Comparison of ENCODE assay signal across 22 mouse cellular contexts in genomic region chr1:39106650-39107049, GRCm38 (mm10).
DNase-seq lines count a peak whose midpoint lies in the region; ATAC-seq and TF ChIP-seq lines count a peak whose summit lies in the region.
"Had no signal": no experiment of that assay in that cellular context is flagged by ENCODE, and none has a peak within 500 bp of the region (broad histone marks: within the 10 kb centered on the region; RNA-seq: fewer than 3 reads in every experiment).

No protein-coding gene starts in this region.

- H3K27ac ChIP-seq in gastrocnemius, adult 2 months = peak overlapping the region; percentile 81
- H3K27ac ChIP-seq in kidney, postnatal 0 days = no peak overlapping the region
- no peak overlapping the region for H3K27ac ChIP-seq in kidney, embryonic 16.5 days (ENCODE audit: low read length)
- no peak overlapping the region for H3K27ac ChIP-seq in embryonic facial prominence, embryonic 11.5 days (replicated peaks; ENCODE audit: low read depth, low read length)
- H3K27ac ChIP-seq: forebrain, embryonic 15.5 days; hindbrain, embryonic 15.5 days; midbrain, embryonic 13.5 days had no signal

- no peaks in the 10 kb centered on the region for H3K36me3 ChIP-seq in kidney, postnatal 0 days (ENCODE audit: insufficient read depth, low read length)
- H3K36me3 ChIP-seq in kidney, embryonic 16.5 days (ENCODE audit: insufficient read depth, low read length) = no peaks in the 10 kb centered on the region
- H3K36me3 ChIP-seq in embryonic facial prominence, embryonic 11.5 days (replicated peaks; ENCODE audit: control insufficient read depth, insufficient read depth, low read depth, low read length) = no peaks in the 10 kb centered on the region
- H3K36me3 ChIP-seq: forebrain, embryonic 15.5 days; hindbrain, embryonic 15.5 days; midbrain, embryonic 13.5 days had no signal

- no peak overlapping the region for H3K4me3 ChIP-seq in gastrocnemius, adult 2 months
- no peak overlapping the region for H3K4me3 ChIP-seq in kidney, postnatal 0 days (replicated peaks; ENCODE audit: low read depth, low read length)
- no peak overlapping the region for H3K4me3 ChIP-seq in kidney, embryonic 16.5 days (ENCODE audit: low read length)
- no peak overlapping the region for H3K4me3 ChIP-seq in embryonic facial prominence, embryonic 11.5 days (ENCODE audit: low read depth, low read length)
- H3K4me3 ChIP-seq: forebrain, embryonic 15.5 days; hindbrain, embryonic 15.5 days; midbrain, embryonic 13.5 days had no signal

- no peaks in the 10 kb centered on the region for H3K9me3 ChIP-seq in kidney, postnatal 0 days (replicated peaks; ENCODE audit: low read length)
- no peaks in the 10 kb centered on the region for H3K9me3 ChIP-seq in kidney, embryonic 16.5 days (ENCODE audit: low read length)
- no peaks in the 10 kb centered on the region for H3K9me3 ChIP-seq in embryonic facial prominence, embryonic 11.5 days (replicated peaks; ENCODE audit: control insufficient read depth, low read length)
- H3K9me3 ChIP-seq: forebrain, embryonic 15.5 days; hindbrain, embryonic 15.5 days; midbrain, embryonic 13.5 days had no signal

- no peak overlapping the region for H3K4me2 ChIP-seq in kidney, postnatal 0 days (ENCODE audit: low read length)
- no peak overlapping the region for H3K4me2 ChIP-seq in kidney, embryonic 16.5 days (replicated peaks; ENCODE audit: low read depth, low read length)
- no peak overlapping the region for H3K4me2 ChIP-seq in embryonic facial prominence, embryonic 11.5 days (ENCODE audit: low read depth, low read length)
- H3K4me2 ChIP-seq: forebrain, embryonic 15.5 days; hindbrain, embryonic 15.5 days; liver, embryonic 11.5 days; midbrain, embryonic 13.5 days had no signal

- no peak for TF ChIP-seq CTCF in gastrocnemius, adult 2 months (IDR thresholded peaks at IDR 0.05)
- no peak for TF ChIP-seq CTCF in kidney, postnatal 0 days (IDR thresholded peaks at IDR 0.05; ENCODE audit: low read depth)

- no peak for ATAC-seq in kidney, postnatal 0 days (replicated peaks; ENCODE audit: low FRiP score, low read depth)
- ATAC-seq in kidney, embryonic 16.5 days (ENCODE audit: low FRiP score, low TSS enrichment) = no peak
- ATAC-seq in embryonic facial prominence, embryonic 11.5 days (replicated peaks; ENCODE audit: insufficient number of reproducible peaks, low FRiP score, low TSS enrichment, low read depth) = no peak
- ATAC-seq: forebrain, embryonic 15.5 days; midbrain, embryonic 13.5 days had no signal

- intact Hi-C loops in gastrocnemius, adult 2 months (cut with DNase I) = loop anchor here (10.0 kb wide), 1 partner anchor 238 kb away; no protein-coding TSS in a partner anchor

- no peak overlapping the region for H3K9ac ChIP-seq in kidney, postnatal 0 days (ENCODE audit: low read depth, low read length)
- H3K9ac ChIP-seq in kidney, embryonic 16.5 days (replicated peaks; ENCODE audit: low read length) = no peak overlapping the region
- no peak overlapping the region for H3K9ac ChIP-seq in embryonic facial prominence, embryonic 11.5 days (replicated peaks; ENCODE audit: low read length)
- H3K9ac ChIP-seq: forebrain, embryonic 15.5 days; hindbrain, embryonic 15.5 days; midbrain, embryonic 13.5 days had no signal

- no peaks in the 10 kb centered on the region for H3K4me1 ChIP-seq in kidney, postnatal 0 days (replicated peaks; ENCODE audit: insufficient read depth, low read length)
- H3K4me1 ChIP-seq in kidney, embryonic 16.5 days (ENCODE audit: insufficient read depth, low read length) = no peaks in the 10 kb centered on the region
- H3K4me1 ChIP-seq in embryonic facial prominence, embryonic 11.5 days (ENCODE audit: control insufficient read depth, insufficient read depth, low read length) = no peaks in the 10 kb centered on the region
- H3K4me1 ChIP-seq: forebrain, embryonic 15.5 days; hindbrain, embryonic 15.5 days had no signal

- no peaks in the 10 kb centered on the region for H3K27me3 ChIP-seq in kidney, postnatal 0 days (ENCODE audit: insufficient read depth, low read length)
- H3K27me3 ChIP-seq in kidney, embryonic 16.5 days (ENCODE audit: insufficient read depth, low read length) = no peaks in the 10 kb centered on the region
- no peaks in the 10 kb centered on the region for H3K27me3 ChIP-seq in embryonic facial prominence, embryonic 11.5 days (ENCODE audit: control insufficient read depth, insufficient read depth, low read length)
- H3K27me3 ChIP-seq: CH12.LX; forebrain, embryonic 15.5 days; hindbrain, embryonic 15.5 days; midbrain, embryonic 13.5 days had no signal

- DNase-seq in gastrocnemius, adult 2 months = peak; percentile 36
- DNase-seq in gastrocnemius, adult 8-10 months (ENCODE audit: low spot score in 2 of 2) = no peak
- DNase-seq in kidney, postnatal 0 days (ENCODE audit: low spot score) = peak; percentile 35
- DNase-seq in embryonic facial prominence, embryonic 11.5 days (ENCODE audit: low spot score) = peak; percentile 40
- peak; percentile 28 for DNase-seq in heart, postnatal 4 days
- no peak for DNase-seq in cerebellum, postnatal 36 days
- no peak for DNase-seq in right cerebral cortex, postnatal 36 days (ENCODE audit: low spot score in 2 of 2)
- DNase-seq: adrenal gland, postnatal 25 days; cerebellum, adult 11 months; cerebellum, postnatal 10 days; kidney, adult 11 months; kidney, postnatal 10 days; left cerebral cortex, postnatal 4 days; lung, adult 18-20 months; lung, postnatal 14 days; thymus, adult 18-20 months had no signal

- 46% methylated on average over 6 of the region's 6 CpGs for WGBS in kidney, postnatal 0 days
- WGBS in kidney, embryonic 16.5 days = 49% methylated on average over 6 of the region's 6 CpGs
- 35% methylated on average over 6 of the region's 6 CpGs for WGBS in embryonic facial prominence, embryonic 11.5 days

Comparison
In these comparisons a context has a peak if more than half of its experiments do, and no peak if none do; other contexts are left out.
1. DNase-seq: peak in gastrocnemius, adult 2 months (single experiment), kidney, postnatal 0 days (single experiment), embryonic facial prominence, embryonic 11.5 days (single experiment) and heart, postnatal 4 days (single experiment); none in gastrocnemius, adult 8-10 months (0 of 2), cerebellum, postnatal 36 days (0 of 2) and right cerebral cortex, postnatal 36 days (0 of 2).